Mouse (Mus musculus) thymus, postnatal 10 days (tissue): ENCODE results near the gene Tuba4a.

ENCODE experiments used
- DNase-seq, 2 experiments: peaks; one replicate each; pipeline ENCODE4 v3.0.0; 2021; ENCODE audit warnings: low spot score in 2 of 2

The Tuba4a gene

DNA sequence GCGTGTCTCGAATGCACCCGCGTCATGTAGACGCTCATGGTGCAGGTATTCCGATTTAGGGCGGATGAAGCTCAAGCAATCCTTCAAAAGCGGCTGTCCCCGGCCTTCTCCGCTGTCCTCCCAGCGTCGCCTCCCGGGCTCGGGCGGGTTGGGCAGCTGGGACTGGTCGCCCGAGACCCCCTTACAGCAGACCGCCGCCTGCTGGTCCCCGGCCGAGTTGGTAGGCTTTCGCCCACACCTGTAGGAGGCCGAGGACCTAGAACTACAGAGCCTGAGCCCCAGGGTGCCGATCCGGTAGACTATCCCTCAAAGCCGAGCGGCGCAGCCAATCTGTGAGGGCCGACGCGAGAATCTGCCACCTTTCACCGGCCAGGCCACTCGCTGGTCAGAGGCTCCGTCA lies at the start of gene Tuba4a:
TSS of gene Tuba4a (minus strand) at position 335 of the 400 bp plus-strand sequence.
- peak; percentile 31 to 47 for DNase-seq

- no peak for DNase-seq
Observed at GRCm38 (mm10) chr1:75264091-75264880, 44.6 kb upstream of the Tuba4a start, which contains the start of gene Ptprn. Gene Ptprn, minus strand, starts transcription at chr1:75264502.

GRCm38 (mm10) chr1:75262969-75263951 lies 43.6 kb upstream of the Tuba4a start:
- peak in 1 of 2 experiments; percentile 65 for DNase-seq

GRCm38 (mm10) chr1:75261278-75261677 lies 41.6 kb upstream of the Tuba4a start:
- no peak for DNase-seq

DNA sequence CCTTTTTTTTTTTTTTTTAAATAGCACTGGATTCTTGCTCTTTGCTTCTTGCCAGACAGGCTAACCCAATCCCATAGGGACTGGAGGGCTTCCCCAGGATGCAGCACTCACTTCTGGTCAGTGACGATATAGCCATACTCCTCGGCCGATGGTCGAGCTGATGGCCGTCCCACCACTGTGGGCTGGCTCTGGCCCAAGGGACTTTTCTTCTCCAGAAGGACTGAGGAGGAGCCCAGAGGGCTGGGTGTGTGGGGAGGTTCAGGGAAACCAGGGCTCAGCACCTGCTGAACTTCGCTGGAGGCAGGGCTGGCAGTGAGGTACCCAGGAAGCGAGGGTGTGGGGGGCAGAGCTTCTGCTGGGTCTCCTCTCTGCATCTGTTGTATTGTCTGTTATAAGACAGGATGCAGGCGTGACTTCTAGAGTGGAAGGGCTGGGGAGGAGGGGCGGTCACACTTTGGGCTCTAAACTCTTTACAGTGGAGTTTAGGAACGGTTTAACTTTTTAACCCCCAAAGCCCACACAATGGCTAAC lies 35.9 kb upstream of the Tuba4a start:
- DNase-seq: peak; percentile 64 to 72

GRCm38 (mm10) chr1:75254625-75255013 lies 35.0 kb upstream of the Tuba4a start:
- no peak for DNase-seq

- peak; percentile 74 to 89 for DNase-seq
Observed at GRCm38 (mm10) chr1:75253849-75254624, 34.4 kb upstream of the Tuba4a start.

- DNase-seq: no peak
Observed at GRCm38 (mm10) chr1:75253029-75253428, 33.4 kb upstream of the Tuba4a start.

GRCm38 (mm10) chr1:75252308-75252707 lies 32.6 kb upstream of the Tuba4a start:
- DNase-seq: no peak

- peak; percentile 76 to 83 for DNase-seq
Observed at GRCm38 (mm10) chr1:75251112-75251970, 31.7 kb upstream of the Tuba4a start.

- no peak for DNase-seq
Observed at GRCm38 (mm10) chr1:75250498-75250897, 30.8 kb upstream of the Tuba4a start.

DNA sequence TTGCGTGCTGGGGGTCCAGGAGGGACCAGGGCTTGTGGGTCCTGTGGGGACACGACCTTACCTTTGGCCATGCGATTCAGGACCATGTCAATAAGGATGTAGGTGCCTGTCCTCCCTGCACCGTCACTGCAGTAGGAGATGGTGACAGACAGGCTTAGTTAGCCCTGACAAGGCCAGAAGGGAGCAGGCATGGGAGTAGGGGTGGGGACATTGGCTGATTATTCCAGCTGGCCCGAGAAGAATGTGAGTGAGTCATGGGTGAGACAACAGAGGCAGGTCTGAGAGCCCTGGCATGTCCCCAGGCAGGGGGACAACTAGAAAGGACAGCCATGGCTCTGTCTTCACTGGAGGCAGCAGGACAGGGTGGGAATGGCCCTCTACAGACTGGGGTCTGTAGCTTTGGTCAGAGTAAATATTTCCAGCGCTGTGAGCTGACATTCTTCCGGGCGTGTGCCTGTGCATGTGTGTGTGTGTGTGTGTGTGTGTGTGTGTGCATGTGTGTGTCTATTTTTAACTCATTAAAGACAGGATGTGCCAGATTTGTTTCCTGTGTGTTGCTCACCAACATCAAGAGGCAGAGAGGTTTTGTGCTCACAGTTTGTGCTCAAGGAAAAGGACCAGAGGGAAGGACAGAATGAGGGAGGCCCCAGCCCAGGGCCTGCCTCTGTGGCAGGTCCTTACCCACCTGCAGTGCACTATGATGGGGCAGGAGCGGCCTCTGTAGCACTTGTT lies 28.5 kb upstream of the Tuba4a start:
- no peak for DNase-seq

- DNase-seq: no peak
Observed at GRCm38 (mm10) chr1:75247071-75247930, 27.6 kb upstream of the Tuba4a start.

DNA sequence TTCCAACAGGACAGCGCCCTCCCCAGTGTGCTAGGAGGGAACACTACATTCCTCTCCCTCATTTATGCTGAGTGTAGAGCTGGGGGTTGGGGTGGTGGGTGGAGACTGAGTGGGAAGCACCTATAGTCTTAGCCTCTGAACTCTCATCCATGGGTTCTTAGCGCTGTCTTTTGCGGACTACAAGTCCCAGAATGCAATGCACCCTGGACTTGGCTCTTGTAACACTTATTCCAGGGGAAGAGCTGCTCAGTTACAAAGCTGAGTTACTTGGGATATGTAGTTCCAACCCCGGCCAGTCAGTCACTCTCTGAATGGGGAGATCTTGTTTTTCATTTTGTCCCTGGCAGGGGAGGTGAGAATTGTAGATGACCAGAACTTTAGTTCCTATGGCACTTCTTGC lies 25.2 kb upstream of the Tuba4a start:
- no peak for DNase-seq

- no peak for DNase-seq
Observed at GRCm38 (mm10) chr1:75244175-75244826, 24.6 kb upstream of the Tuba4a start.

DNA sequence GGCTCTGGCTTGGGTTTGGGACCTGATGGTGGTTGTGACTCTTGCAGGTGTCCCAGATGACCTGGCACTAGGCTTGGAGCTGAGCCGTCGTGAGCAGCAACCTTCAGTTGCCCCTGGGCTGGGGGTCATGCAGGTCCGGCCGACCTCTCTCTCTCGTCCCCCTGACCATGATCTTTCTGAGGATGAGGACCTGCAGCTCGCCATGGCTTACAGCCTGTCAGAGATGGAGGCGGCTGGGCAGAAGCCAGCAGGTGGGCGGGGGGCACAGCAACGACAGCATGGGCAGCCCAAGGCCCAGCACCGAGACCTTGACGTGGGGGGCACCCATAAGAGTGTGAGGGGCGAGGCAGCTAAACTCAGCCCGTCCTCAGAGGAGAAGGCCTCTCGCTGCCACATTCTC lies 23.7 kb upstream of the Tuba4a start:
- no peak for DNase-seq

GRCm38 (mm10) chr1:75239591-75239990 lies 19.9 kb upstream of the Tuba4a start:
- DNase-seq: no peak
